Mouse (Mus musculus) lung, postnatal 0 days (tissue): ENCODE measurements around the gene Ppfia2. TPM values are rescaled to one million over a fixed set of nuclear protein-coding genes. Genes with fewer than 3 reads are reported as not detected.

Experiments
- ATAC-seq: fragments of 200-750 bp; cut with Nextera tagmentation; 2 replicates; pipeline ENCODE4 v1.8.0; 2017; ENCODE audit warnings: moderate library complexity
- DNase-seq: peaks from one replicate; pipeline ENCODE4 v3.0.0-alpha.2; 2016; ENCODE audit warnings: low spot score
- H3K27ac ChIP-seq: fragments of 300-500 bp; sonication (generic); 2 replicates; pipeline ENCODE4 v1.5.1; 2014; ENCODE audit warnings: antibody characterized with exemption, mild to moderate bottlenecking, low read length, mixed read lengths
- H3K27me3 ChIP-seq: fragments of 300-500 bp; sonication (generic); replicated peaks from 2 replicates; pipeline ENCODE4 v1.6.1; 2014; ENCODE audit warnings: low read length, mixed read lengths; ENCODE audit not compliant: insufficient read depth
- H3K36me3 ChIP-seq: fragments of 300-500 bp; sonication (generic); 2 replicates; pipeline ENCODE4 v1.6.1; 2014; ENCODE audit warnings: low read length, mixed read lengths; ENCODE audit not compliant: insufficient read depth
- H3K4me1 ChIP-seq: fragments of 300-500 bp; sonication (generic); 2 replicates; pipeline ENCODE4 v1.6.1; 2014; ENCODE audit warnings: antibody characterized with exemption, low read depth, low read length, mixed read lengths; ENCODE audit not compliant: insufficient read depth
- H3K4me2 ChIP-seq: fragments of 300-500 bp; sonication (generic); replicated peaks from 2 replicates; pipeline ENCODE4 v1.6.1; 2014; ENCODE audit warnings: low read depth, mild to moderate bottlenecking, low read length, moderate library complexity, mixed read lengths
- H3K4me3 ChIP-seq: fragments of 300-500 bp; sonication (generic); 2 replicates; pipeline ENCODE4 v1.5.1; 2014; ENCODE audit warnings: low read depth, low read length
- H3K9ac ChIP-seq: fragments of 300-500 bp; sonication (generic); replicated peaks from 2 replicates; pipeline ENCODE4 v1.6.1; 2014; ENCODE audit warnings: low read depth, mild to moderate bottlenecking
- H3K9me3 ChIP-seq: fragments of 300-500 bp; sonication (generic); 2 replicates; pipeline ENCODE4 v1.6.1; 2016; ENCODE audit warnings: low read length, mixed read lengths
- CTCF ChIP-seq: IDR thresholded peaks from 2 replicates; pipeline ENCODE4 v1.5.1; 2016; ENCODE audit warnings: antibody characterized with exemption, mild to moderate bottlenecking
- EP300 ChIP-seq: IDR thresholded peaks from 2 replicates; pipeline ENCODE4 v1.6.1; 2016; ENCODE audit warnings: antibody characterized with exemption, mild to moderate bottlenecking, control low read depth
- WGBS: fragments of 180-500 bp; shearing (Covaris S2); extraction: QIAGEN DNeasy Blood & Tissue Kit; methylation state at CpG from one replicate; pipeline ENCODE4 v1.1.7; 2014; 5-methylcytosine and 5-hydroxymethylcytosine counted together
- polyA plus RNA-seq: library from polyadenylated mRNA; unstranded; fragments of >200 nt; fragmentation: Nextera tagmentation; extraction: Ambion mirVana; gene quantifications from 2 replicates; pipeline ENCODE4 v1.2.1, GENCODE M21; 2015

Gene Ppfia2
- polyA plus RNA-seq, 1 experiment from 2014 or later, result 0.36 TPM

GRCm38 (mm10) chr10:106585026-106585425, 114.9 kb downstream of the Ppfia2 start:
- DNase-seq (no peak), ATAC-seq (no peak)
- TF ChIP-seq EP300, result no peak
- TF ChIP-seq CTCF, result no peak
- no peaks in the 10 kb centered on the region for H3K4me1 ChIP-seq
- no peaks in the 10 kb centered on the region for H3K27me3 ChIP-seq
- H3K27ac ChIP-seq, result no peak overlapping the region
- H3K9me3 ChIP-seq, result no peaks in the 10 kb centered on the region
- no peak overlapping the region for H3K4me3 ChIP-seq
- no peak overlapping the region for H3K4me2 ChIP-seq
- WGBS, result 44% methylated on average over 4 of the region's 4 CpGs
- no peaks in the 10 kb centered on the region for H3K36me3 ChIP-seq
- H3K9ac ChIP-seq, result no peak overlapping the region

DNA sequence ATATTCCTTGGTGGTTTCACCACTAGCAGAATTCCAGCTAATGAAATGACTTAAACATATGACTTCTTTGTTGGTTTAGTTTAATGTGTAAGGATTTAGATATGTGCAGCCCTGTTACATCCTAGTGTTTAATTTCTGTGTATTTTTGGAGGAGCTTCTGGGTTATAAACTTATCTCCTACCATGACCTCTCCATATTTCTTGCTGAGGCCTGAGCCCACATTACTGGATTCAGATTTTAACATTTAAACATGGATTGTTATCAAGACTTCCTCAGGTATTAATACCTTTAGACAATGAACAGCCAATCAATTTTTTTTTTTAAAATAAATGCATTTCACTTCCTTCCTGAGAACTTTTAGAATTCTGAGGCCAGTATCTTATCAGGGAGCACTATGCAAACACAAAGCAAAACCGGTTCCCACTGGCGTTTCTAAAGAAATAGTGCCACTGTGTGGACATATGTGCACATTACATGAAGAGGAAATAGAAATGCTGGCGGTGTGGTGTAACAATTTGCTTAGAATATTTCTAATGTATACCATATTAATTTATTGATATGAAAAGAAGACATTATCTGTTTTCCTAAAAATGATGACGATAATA, 115.4 kb downstream of the Ppfia2 start:
- Histone ChIP-seq H3K27me3 (no peaks in the 10 kb centered on the region), H3K36me3 (no peaks in the 10 kb centered on the region), H3K27ac (no peak overlapping the region), H3K4me3 (no peak overlapping the region), H3K4me1 (no peaks in the 10 kb centered on the region), H3K9me3 (no peaks in the 10 kb centered on the region), H3K4me2 (no peak overlapping the region), H3K9ac (no peak overlapping the region)
- ATAC-seq, result no peak
- 1% methylated on average over 4 of the region's 4 CpGs for WGBS
- DNase-seq, result peak; percentile 70
- no peak for TF ChIP-seq EP300
- peak; percentile 82 for TF ChIP-seq CTCF

DNA sequence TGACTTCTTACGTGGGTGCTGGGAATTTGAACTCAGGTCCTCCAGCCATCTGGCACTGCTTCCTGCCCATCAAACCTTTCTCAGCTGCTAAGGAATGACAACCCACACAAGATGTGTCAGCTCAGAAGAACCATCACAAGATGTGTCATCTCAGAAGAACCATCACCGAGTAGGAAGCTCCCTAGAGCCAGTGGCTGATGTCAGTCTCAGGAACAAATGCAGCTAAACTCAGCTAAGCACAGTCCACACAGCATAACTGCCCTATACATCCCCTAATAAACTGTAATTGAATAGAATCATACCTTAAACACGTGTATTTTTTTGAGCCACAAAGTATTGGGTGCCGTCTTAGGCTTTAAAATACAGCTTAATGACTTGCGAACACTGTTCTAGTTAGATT, 117.7 kb downstream of the Ppfia2 start:
- no peaks in the 10 kb centered on the region for H3K9me3 ChIP-seq
- DNase-seq, result no peak
- no peak overlapping the region for H3K4me2 ChIP-seq
- no peaks in the 10 kb centered on the region for H3K4me1 ChIP-seq
- H3K9ac ChIP-seq, result no peak overlapping the region
- H3K27me3 ChIP-seq, result no peaks in the 10 kb centered on the region
- H3K36me3 ChIP-seq, result no peaks in the 10 kb centered on the region
- H3K27ac ChIP-seq, result no peak overlapping the region
- no peak overlapping the region for H3K4me3 ChIP-seq
- WGBS, result 69% methylated on average over 5 of the region's 5 CpGs
- no peak for TF ChIP-seq CTCF
- no peak for TF ChIP-seq EP300
- ATAC-seq, result no peak

- Histone ChIP-seq H3K36me3 (no peaks in the 10 kb centered on the region), H3K27ac (no peak overlapping the region), H3K4me2 (no peak overlapping the region), H3K4me3 (no peak overlapping the region), H3K4me1 (no peaks in the 10 kb centered on the region), H3K9me3 (no peaks in the 10 kb centered on the region), H3K9ac (no peak overlapping the region), H3K27me3 (no peaks in the 10 kb centered on the region)
- no peak for DNase-seq
- ATAC-seq, result no peak
- WGBS, result 58% methylated on average over 1 of the region's 1 CpGs
- no peak for TF ChIP-seq CTCF
- no peak for TF ChIP-seq EP300
Observed at GRCm38 (mm10) chr10:106590944-106591343, 120.8 kb downstream of the Ppfia2 start.

DNA sequence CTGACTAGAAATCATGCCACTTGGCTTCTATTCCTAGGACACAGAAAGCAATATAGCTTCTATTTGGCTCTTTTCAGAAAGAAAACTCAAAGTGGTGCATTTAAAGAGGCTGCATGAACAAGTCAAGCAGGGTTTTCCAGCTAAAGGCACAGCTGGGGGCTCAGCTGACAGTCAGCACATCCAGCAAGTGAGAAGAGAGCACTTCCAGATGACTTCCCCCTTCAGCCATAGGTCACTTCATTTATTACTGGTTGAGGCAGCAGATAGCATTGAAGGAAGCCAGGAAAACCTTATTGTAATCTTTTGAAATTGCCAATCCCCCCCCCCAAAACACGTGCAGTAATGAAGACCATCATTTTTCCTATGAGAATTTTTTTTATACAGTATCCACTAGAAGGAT, 126.8 kb downstream of the Ppfia2 start:
- no peak overlapping the region for H3K9ac ChIP-seq
- no peak for DNase-seq
- H3K4me3 ChIP-seq, result no peak overlapping the region
- WGBS, result 22% methylated on average over 1 of the region's 1 CpGs
- no peak for ATAC-seq
- H3K4me1 ChIP-seq, result no peaks in the 10 kb centered on the region
- no peaks in the 10 kb centered on the region for H3K36me3 ChIP-seq
- H3K27me3 ChIP-seq, result no peaks in the 10 kb centered on the region
- TF ChIP-seq CTCF (no peak), EP300 (no peak)
- no peaks in the 10 kb centered on the region for H3K9me3 ChIP-seq
- H3K27ac ChIP-seq, result no peak overlapping the region
- no peak overlapping the region for H3K4me2 ChIP-seq

DNA sequence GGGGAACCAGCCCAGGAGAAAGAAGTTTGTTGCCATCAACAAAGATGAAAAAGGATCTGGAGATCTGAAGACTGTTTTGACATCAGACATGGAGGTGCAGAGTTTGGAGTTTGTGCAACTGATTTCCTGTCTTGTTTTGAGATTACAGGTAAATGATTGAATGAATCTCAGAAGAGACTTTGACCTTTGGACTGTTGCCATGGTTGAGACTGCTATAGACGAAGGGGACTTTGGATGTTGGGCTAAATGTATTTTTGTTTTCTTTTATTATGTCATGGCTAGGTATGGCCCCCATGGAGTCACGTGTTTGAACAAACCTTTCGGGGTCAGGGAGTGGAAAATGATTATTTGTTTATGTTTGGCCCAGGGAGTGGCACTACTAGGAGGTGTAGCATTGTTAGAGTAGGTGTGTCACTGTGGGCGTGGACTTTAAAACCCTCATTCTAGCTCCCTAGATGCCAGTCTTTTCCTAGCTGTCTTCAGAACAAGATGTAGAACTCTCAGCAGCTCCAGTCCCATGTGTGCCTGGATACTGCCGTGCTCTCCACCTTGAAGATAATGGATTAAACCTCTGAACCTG, 133.3 kb downstream of the Ppfia2 start:
- Histone ChIP-seq H3K4me3 (no peak overlapping the region), H3K9me3 (no peaks in the 10 kb centered on the region), H3K4me2 (no peak overlapping the region), H3K9ac (no peak overlapping the region), H3K36me3 (no peaks in the 10 kb centered on the region), H3K4me1 (no peaks in the 10 kb centered on the region), H3K27me3 (no peaks in the 10 kb centered on the region), H3K27ac (no peak overlapping the region)
- WGBS, result 64% methylated on average over 5 of the region's 5 CpGs
- no peak for DNase-seq
- ATAC-seq, result no peak
- no peak for TF ChIP-seq CTCF
